ENCODE assay signal across 23 mouse cellular contexts in genomic region chr6:71530176-71530575, GRCm38 (mm10). TPM values are rescaled to one million over a fixed set of nuclear protein-coding genes. Genes with fewer than 3 reads are reported as not detected.
DNase-seq lines count a peak whose midpoint lies in the region; ATAC-seq and TF ChIP-seq lines count a peak whose summit lies in the region.
"Had no signal": no experiment of that assay in that cellular context is flagged by ENCODE, and none has a peak within 500 bp of the region (broad histone marks: within the 10 kb centered on the region; RNA-seq: fewer than 3 reads in every experiment).

No protein-coding gene starts in this region.

- TF ChIP-seq CTCF in hindbrain, postnatal 0 days (IDR thresholded peaks at IDR 0.05; ENCODE audit: low read depth) = no peak
- TF ChIP-seq CTCF in brain, embryonic 14.5 days (IDR thresholded peaks at IDR 0.05; ENCODE audit: borderline replicate concordance, extremely low read depth, insufficient read depth, insufficient read length) = no peak

- WGBS in hindbrain, postnatal 0 days = 76% methylated on average over 8 of the region's 8 CpGs
- WGBS in hindbrain, embryonic 14.5 days = 84% methylated on average over 8 of the region's 8 CpGs

- H3K4me3 ChIP-seq in hindbrain, postnatal 0 days (ENCODE audit: low read length) = no peak overlapping the region
- H3K4me3 ChIP-seq in hindbrain, embryonic 14.5 days (replicated peaks; ENCODE audit: low read length) = no peak overlapping the region
- H3K4me3 ChIP-seq: embryonic facial prominence, embryonic 10.5 days; forebrain, embryonic 13.5 days; heart, embryonic 10.5 days; hindbrain, embryonic 12.5 days; intestine, embryonic 15.5 days had no signal

- H3K9me3 ChIP-seq in hindbrain, postnatal 0 days (ENCODE audit: low read length) = no peaks in the 10 kb centered on the region
- no peaks in the 10 kb centered on the region for H3K9me3 ChIP-seq in hindbrain, embryonic 14.5 days (ENCODE audit: control insufficient read depth, low read length)
- H3K9me3 ChIP-seq: embryonic facial prominence, embryonic 10.5 days; forebrain, embryonic 13.5 days; heart, embryonic 10.5 days; hindbrain, embryonic 12.5 days; intestine, embryonic 15.5 days had no signal

- H3K4me2 ChIP-seq in hindbrain, postnatal 0 days (ENCODE audit: low read depth, low read length) = no peak overlapping the region
- no peak overlapping the region for H3K4me2 ChIP-seq in hindbrain, embryonic 14.5 days (replicated peaks)
- H3K4me2 ChIP-seq: forebrain, embryonic 13.5 days; hindbrain, embryonic 12.5 days; intestine, embryonic 15.5 days had no signal

- DNase-seq in hindbrain, postnatal 0 days (ENCODE audit: low spot score) = peak; percentile 6
- DNase-seq in hindbrain, embryonic 14.5 days (ENCODE audit: low spot score) = no peak
- DNase-seq in brain, embryonic 14.5 days (ENCODE audit: low read depth) = peak; percentile 6
- DNase-seq in cerebellum, adult 8-10 months = peak; percentile 56
- peak; percentile 66 to 82 for DNase-seq in cerebellum, postnatal 14 days
- no peak for DNase-seq in kidney, postnatal 14 days
- DNase-seq in urinary bladder, adult 2 months (ENCODE audit: low spot score) = no peak
- DNase-seq in adrenal gland, postnatal 36 days = no peak
- DNase-seq: adrenal gland, adult 2 months; adrenal gland, postnatal 25 days; forebrain, postnatal 0 days; gastrocnemius, postnatal 10 days; heart, adult 18-20 months; heart, postnatal 10 days; heart, postnatal 4 days; kidney, adult 18-20 months had no signal

- no peak overlapping the region for H3K9ac ChIP-seq in hindbrain, postnatal 0 days (replicated peaks; ENCODE audit: low read length)
- H3K9ac ChIP-seq in hindbrain, embryonic 14.5 days = no peak overlapping the region
- H3K9ac ChIP-seq: forebrain, embryonic 13.5 days; forebrain, postnatal 0 days; hindbrain, embryonic 12.5 days; intestine, embryonic 15.5 days had no signal

- no peaks in the 10 kb centered on the region for H3K27me3 ChIP-seq in hindbrain, postnatal 0 days (ENCODE audit: insufficient read depth, low read length)
- H3K27me3 ChIP-seq in hindbrain, embryonic 14.5 days (ENCODE audit: control insufficient read depth, insufficient read depth, low read length) = no peaks in the 10 kb centered on the region
- H3K27me3 ChIP-seq: forebrain, embryonic 13.5 days; intestine, embryonic 15.5 days; Patski had no signal

- H3K36me3 ChIP-seq in hindbrain, postnatal 0 days (ENCODE audit: insufficient read depth, low read length) = no peaks in the 10 kb centered on the region
- no peaks in the 10 kb centered on the region for H3K36me3 ChIP-seq in hindbrain, embryonic 14.5 days (replicated peaks; ENCODE audit: control insufficient read depth, insufficient read depth)
- H3K36me3 ChIP-seq: embryonic facial prominence, embryonic 10.5 days; heart, embryonic 10.5 days; hindbrain, embryonic 12.5 days; intestine, embryonic 15.5 days had no signal

- TF ChIP-seq POLR2A in brain, embryonic 14.5 days (IDR thresholded peaks at IDR 0.05; ENCODE audit: borderline replicate concordance, extremely low read depth, insufficient read depth, insufficient read length, poor library complexity, severe bottlenecking) = no peak

- no peaks in the 10 kb centered on the region for H3K4me1 ChIP-seq in hindbrain, postnatal 0 days (ENCODE audit: insufficient read depth, low read length)
- H3K4me1 ChIP-seq in hindbrain, embryonic 14.5 days (replicated peaks; ENCODE audit: control insufficient read depth, insufficient read depth, low read length) = no peaks in the 10 kb centered on the region
- H3K4me1 ChIP-seq: embryonic facial prominence, embryonic 10.5 days; forebrain, embryonic 13.5 days; heart, embryonic 10.5 days; hindbrain, embryonic 12.5 days; intestine, embryonic 15.5 days had no signal

- ATAC-seq in hindbrain, postnatal 0 days = no peak
- no peak for ATAC-seq in hindbrain, embryonic 14.5 days (ENCODE audit: low FRiP score)
- ATAC-seq: activated CD4-positive, CD25-positive, alpha-beta regulatory T cell, adult 4 months; forebrain, embryonic 13.5 days; forebrain, postnatal 0 days; intestine, embryonic 15.5 days; Patski had no signal

- H3K27ac ChIP-seq in hindbrain, postnatal 0 days = no peak overlapping the region
- no peak overlapping the region for H3K27ac ChIP-seq in hindbrain, embryonic 14.5 days
- H3K27ac ChIP-seq: embryonic facial prominence, embryonic 10.5 days; forebrain, embryonic 13.5 days; heart, embryonic 10.5 days; hindbrain, embryonic 12.5 days; intestine, embryonic 15.5 days had no signal

RNA-seq across cellular contexts. Expression of gene Chmp3, which starts 13.4 kb away (rescaled TPM):
- total RNA-seq in hindbrain, postnatal 0 days (2014; rRNA removed) = 42.4 and 43.6 TPM in 2 replicates
- polyA plus RNA-seq in hindbrain, postnatal 0 days (2015; fragmentation: Nextera tagmentation; extraction: Ambion mirVana) = 52.2 and 57.9 TPM in 2 replicates
- 52.8 and 57.5 TPM in 2 replicates for polyA plus RNA-seq in hindbrain, embryonic 14.5 days (2014; fragmentation: Nextera tagmentation; extraction: Ambion mirVana)
- 51.0 and 51.6 TPM in 2 replicates for polyA plus RNA-seq in brain, embryonic 14.5 days (2012; rRNA removed)
- 121 and 128 TPM in 2 replicates for polyA plus RNA-seq in urinary bladder, adult 2 months (2012; rRNA removed)
- 100 to 1,000 TPM; 121 to 126 TPM for total RNA-seq in adrenal gland, postnatal 36 days (2021)

RNA-seq across cellular contexts. Expression of gene Rnf103, which starts 36.5 kb away (rescaled TPM):
- 27.9 and 30.4 TPM in 2 replicates for total RNA-seq in hindbrain, postnatal 0 days (2014; rRNA removed)
- polyA plus RNA-seq in hindbrain, postnatal 0 days (2015; fragmentation: Nextera tagmentation; extraction: Ambion mirVana) = 23.2 and 25.5 TPM in 2 replicates
- polyA plus RNA-seq in hindbrain, embryonic 14.5 days (2014; fragmentation: Nextera tagmentation; extraction: Ambion mirVana) = 31.1 and 35.8 TPM in 2 replicates
- 23.5 and 25.1 TPM in 2 replicates for polyA plus RNA-seq in brain, embryonic 14.5 days (2012; rRNA removed)
- 27.9 and 29.4 TPM in 2 replicates for polyA plus RNA-seq in urinary bladder, adult 2 months (2012; rRNA removed)
- total RNA-seq in adrenal gland, postnatal 36 days (2021) = 10 to 100 TPM; 37.1 to 37.6 TPM

Comparison
In these comparisons a context has a peak if more than half of its experiments do, and no peak if none do; other contexts are left out.
1. DNase-seq: peak in hindbrain, postnatal 0 days (single experiment), brain, embryonic 14.5 days (single experiment), cerebellum, adult 8-10 months (single experiment) and cerebellum, postnatal 14 days (2 of 2); none in hindbrain, embryonic 14.5 days (single experiment), kidney, postnatal 14 days (single experiment), urinary bladder, adult 2 months (single experiment) and adrenal gland, postnatal 36 days (0 of 2).